Mouse (Mus musculus) heart, postnatal 0 days (tissue): ENCODE results near the gene Tnrc6b.

Experiments
- CTCF ChIP-seq: IDR thresholded peaks from 2 replicates; pipeline ENCODE4 v1.5.1; 2016; ENCODE audit warnings: antibody characterized with exemption, control low read depth, low read depth
- EP300 ChIP-seq: IDR thresholded peaks from 2 replicates; pipeline ENCODE4 v1.6.1; 2016; ENCODE audit warnings: antibody characterized with exemption, low read depth

GRCm38 (mm10) chr15:80844926-80845325 lies 133.8 kb downstream of the Tnrc6b start:
- TF ChIP-seq CTCF: no peak
- TF ChIP-seq EP300: no peak
